Mouse (Mus musculus) lung, postnatal 0 days (tissue): ENCODE measurements around the gene Gm48551.

Experiments
- CTCF ChIP-seq: IDR thresholded peaks from 2 replicates; pipeline ENCODE4 v1.5.1; 2016; ENCODE audit warnings: antibody characterized with exemption, mild to moderate bottlenecking
- EP300 ChIP-seq: IDR thresholded peaks from 2 replicates; pipeline ENCODE4 v1.6.1; 2016; ENCODE audit warnings: antibody characterized with exemption, mild to moderate bottlenecking, control low read depth

GRCm38 (mm10) chr10:81355533-81355932 is 28.7 kb upstream of the Gm48551 start:
- TF ChIP-seq CTCF (no peak), EP300 (no peak)
